Mouse (Mus musculus): ENCODE data around the gene Ntf5.

Gene Ntf5

GRCm38 (mm10) chr7:45403532-45404261 is 9.8 kb upstream of the Ntf5 start:
- no peak for DNase-seq

GRCm38 (mm10) chr7:45405091-45406075 is 8.1 kb upstream of the Ntf5 start, which contains the start of gene Kcna7:
Kcna7 (plus strand) TSS chr7:45405653.
- DNase-seq: peak; percentile 59

GRCm38 (mm10) chr7:45406157-45407156 is 7.0 kb upstream of the Ntf5 start:
- DNase-seq: no peak

- DNase-seq: no peak
Measured at GRCm38 (mm10) chr7:45407836-45408235, 5.7 kb upstream of the Ntf5 start.

- no peak for DNase-seq
Measured at GRCm38 (mm10) chr7:45408351-45408750, 5.1 kb upstream of the Ntf5 start.

- DNase-seq: no peak
Measured at GRCm38 (mm10) chr7:45408949-45409348, 4.5 kb upstream of the Ntf5 start.

- DNase-seq: no peak
Measured at GRCm38 (mm10) chr7:45409497-45410163, 3.9 kb upstream of the Ntf5 start.

GRCm38 (mm10) chr7:45412421-45412820 is 1.1 kb upstream of the Ntf5 start:
- DNase-seq: no peak

- DNase-seq: no peak
Measured at GRCm38 (mm10) chr7:45413864-45414739, 607 bp downstream of the Ntf5 start.

- DNase-seq: no peak
Measured at GRCm38 (mm10) chr7:45414740-45415224, 1.3 kb downstream of the Ntf5 start.

GRCm38 (mm10) chr7:45415636-45416035 is 2.1 kb downstream of the Ntf5 start:
- no peak for DNase-seq

GRCm38 (mm10) chr7:45417962-45418492 is 4.5 kb downstream of the Ntf5 start:
- no peak for DNase-seq

- no peak for DNase-seq
Measured at GRCm38 (mm10) chr7:45419859-45420614, 6.5 kb downstream of the Ntf5 start.

- DNase-seq: no peak
Measured at GRCm38 (mm10) chr7:45420615-45420919, 7.1 kb downstream of the Ntf5 start, which contains the start of gene Lhb. Lhb (plus strand) TSS chr7:45420820.

GRCm38 (mm10) chr7:45421194-45421593 is 7.7 kb downstream of the Ntf5 start:
- DNase-seq: no peak

- DNase-seq: no peak
Measured at GRCm38 (mm10) chr7:45426556-45426955, 13.1 kb downstream of the Ntf5 start.

- DNase-seq: no peak
Measured at GRCm38 (mm10) chr7:45433835-45434202, 20.3 kb downstream of the Ntf5 start.

- DNase-seq: peak; percentile 100
Measured at GRCm38 (mm10) chr7:45434203-45435015, 20.9 kb downstream of the Ntf5 start, which contains the start of gene Gys1. Gys1 (plus strand) TSS chr7:45434844.

- no peak for DNase-seq
Measured at GRCm38 (mm10) chr7:45435038-45435437, 21.5 kb downstream of the Ntf5 start.
